Mouse (Mus musculus) lung, postnatal 0 days (tissue): ENCODE measurements at regions not wholly inside any gene's neighbourhood (a gene's known extent, or its start where the extent isn't known, plus 50 kb on each side); places are given as distances from the start of the nearest gene placed in this dataset.

Experiments
- CTCF ChIP-seq: IDR thresholded peaks from 2 replicates; pipeline ENCODE4 v1.5.1; 2016; ENCODE audit warnings: antibody characterized with exemption, mild to moderate bottlenecking
- EP300 ChIP-seq: IDR thresholded peaks from 2 replicates; pipeline ENCODE4 v1.6.1; 2016; ENCODE audit warnings: antibody characterized with exemption, mild to moderate bottlenecking, control low read depth

DNA sequence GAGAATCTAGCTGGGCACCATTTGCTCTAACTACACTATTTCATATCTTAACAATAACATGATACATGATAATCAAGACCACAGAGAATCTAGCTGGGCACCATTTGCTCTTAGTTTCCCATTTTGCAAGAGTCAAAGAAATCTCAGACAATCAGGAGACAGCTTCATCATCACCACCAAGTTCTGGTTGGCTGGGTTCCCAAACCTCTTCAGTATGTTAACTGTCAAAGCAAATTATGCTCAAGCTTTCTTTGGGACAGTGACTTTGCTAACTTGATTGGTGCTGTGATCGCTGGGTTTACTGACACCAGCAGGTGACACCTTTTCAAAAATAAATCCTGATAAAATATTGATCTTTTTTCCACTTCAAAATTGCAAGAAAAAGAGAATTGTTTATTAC, 609.2 kb upstream of the Arrdc3 start:
- no peak for TF ChIP-seq CTCF
- TF ChIP-seq EP300: no peak
